Mouse (Mus musculus) CD8-positive naive resting alpha-beta T cell, adult 2 months (primary cell): ENCODE data around the gene Ndc80.
A peak's percentile ranks its signal among the peaks of the same experiment; 100 is the strongest.
"Not testable (repeated sequence)": the region's sequence is repeated elsewhere in the genome, so short reads cannot be mapped to it uniquely, and the experiment has no call there.

Source experiments
- DNase-seq, 2 experiments: peaks; one replicate each; pipeline ENCODE4 v3.0.0; 2022; ENCODE audit warnings: low read depth in 2 of 2, low spot score in 2 of 2

Ndc80 gene

DNA sequence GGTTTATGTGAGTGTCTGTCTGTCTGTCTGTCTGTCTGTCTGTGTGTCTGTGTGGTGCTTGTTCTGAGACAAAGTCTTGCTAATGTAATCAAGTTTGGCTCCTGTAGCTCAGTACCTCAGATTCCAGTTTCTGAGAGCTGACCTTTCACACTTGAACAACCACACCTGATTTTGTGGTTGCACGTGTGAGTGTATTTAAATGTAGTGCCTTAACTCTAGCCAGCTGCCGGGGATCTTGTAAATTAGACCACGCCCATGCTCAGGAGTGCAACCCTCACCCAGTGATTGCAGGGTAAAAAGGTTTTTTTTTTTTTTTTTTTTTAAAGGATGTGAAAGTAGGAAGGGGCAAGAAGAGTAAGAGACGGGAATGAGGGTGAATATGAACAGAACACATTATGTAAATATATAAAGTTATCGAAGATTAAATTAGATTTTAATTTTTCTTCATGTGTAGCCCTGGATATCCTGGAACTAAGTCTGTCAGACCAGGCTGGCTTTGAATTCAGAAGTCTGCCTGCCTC, 47.2 kb downstream of the Ndc80 start:
- DNase-seq: peak; percentile 6 to 26

DNA sequence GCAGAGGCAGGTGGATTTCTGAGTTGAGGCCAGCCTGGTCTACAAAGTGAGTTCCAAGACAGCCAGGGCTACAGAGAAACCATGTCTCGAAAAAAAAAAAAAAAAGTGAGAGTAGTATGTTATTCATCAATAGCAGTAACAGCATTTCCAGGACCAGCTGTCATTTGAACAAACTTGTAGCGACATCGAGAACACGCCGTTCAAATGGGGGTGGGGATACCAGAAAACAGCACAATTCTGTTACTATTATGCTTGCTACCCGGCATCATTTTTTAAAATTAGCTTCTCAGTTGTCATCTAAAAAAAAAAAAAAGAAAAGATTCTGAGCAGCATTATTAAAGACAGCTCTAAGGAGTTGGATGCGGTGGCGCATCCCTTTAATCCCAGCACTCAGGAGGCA, 49.2 kb downstream of the Ndc80 start:
- no peak for DNase-seq

DNA sequence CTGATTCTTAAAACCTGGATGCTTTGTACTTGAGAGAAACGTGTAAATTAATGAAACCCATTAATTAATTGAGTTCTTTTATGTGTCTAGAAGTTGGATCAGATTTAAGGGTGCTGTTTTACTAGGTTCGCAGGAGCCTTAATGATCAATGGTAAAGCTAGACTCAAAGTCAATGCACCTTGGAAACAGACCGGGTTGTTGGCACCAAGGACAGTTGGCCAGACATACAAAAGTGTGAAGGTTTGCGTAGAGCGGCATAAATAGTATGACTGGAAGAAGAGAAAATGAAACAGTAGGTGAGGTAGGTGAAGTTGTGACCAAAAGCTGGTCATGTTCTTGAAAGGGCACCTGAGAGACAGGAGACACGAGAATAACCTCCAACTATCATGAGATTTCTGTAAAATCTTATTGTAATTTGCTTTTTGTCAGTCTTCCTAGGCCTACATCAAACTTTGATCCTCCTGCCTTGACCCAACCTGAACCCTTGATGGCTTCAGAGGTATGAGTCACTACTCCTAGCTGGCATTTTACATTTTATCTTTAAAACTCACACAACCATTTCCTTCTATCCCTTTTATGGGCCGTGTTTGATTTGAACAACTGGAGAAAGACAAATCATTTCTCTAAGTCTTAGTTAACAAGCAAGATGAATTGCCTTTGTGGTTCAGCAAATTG, 50.2 kb downstream of the Ndc80 start:
- DNase-seq: no peak

DNA sequence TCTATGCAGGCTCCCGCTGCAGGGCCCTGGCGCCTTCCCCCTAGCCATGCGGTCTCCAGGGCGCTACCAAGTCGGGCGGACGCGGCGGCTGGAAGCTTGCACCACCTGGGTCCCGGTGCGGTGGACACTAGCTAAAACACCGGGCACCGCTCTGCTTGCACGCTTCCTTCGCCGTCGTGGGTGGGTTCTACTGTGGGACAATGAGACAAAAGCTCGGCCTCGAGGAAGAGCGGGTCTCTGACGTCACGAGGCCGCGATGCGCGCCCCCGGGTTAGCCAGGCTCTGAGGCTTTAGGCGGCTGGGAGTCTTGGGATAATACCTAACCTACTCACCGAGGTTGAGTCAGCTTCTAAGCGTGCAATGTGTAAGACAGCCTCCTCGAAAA, 51.0 kb downstream of the Ndc80 start:
- DNase-seq: peak; percentile 52 to 66

DNA sequence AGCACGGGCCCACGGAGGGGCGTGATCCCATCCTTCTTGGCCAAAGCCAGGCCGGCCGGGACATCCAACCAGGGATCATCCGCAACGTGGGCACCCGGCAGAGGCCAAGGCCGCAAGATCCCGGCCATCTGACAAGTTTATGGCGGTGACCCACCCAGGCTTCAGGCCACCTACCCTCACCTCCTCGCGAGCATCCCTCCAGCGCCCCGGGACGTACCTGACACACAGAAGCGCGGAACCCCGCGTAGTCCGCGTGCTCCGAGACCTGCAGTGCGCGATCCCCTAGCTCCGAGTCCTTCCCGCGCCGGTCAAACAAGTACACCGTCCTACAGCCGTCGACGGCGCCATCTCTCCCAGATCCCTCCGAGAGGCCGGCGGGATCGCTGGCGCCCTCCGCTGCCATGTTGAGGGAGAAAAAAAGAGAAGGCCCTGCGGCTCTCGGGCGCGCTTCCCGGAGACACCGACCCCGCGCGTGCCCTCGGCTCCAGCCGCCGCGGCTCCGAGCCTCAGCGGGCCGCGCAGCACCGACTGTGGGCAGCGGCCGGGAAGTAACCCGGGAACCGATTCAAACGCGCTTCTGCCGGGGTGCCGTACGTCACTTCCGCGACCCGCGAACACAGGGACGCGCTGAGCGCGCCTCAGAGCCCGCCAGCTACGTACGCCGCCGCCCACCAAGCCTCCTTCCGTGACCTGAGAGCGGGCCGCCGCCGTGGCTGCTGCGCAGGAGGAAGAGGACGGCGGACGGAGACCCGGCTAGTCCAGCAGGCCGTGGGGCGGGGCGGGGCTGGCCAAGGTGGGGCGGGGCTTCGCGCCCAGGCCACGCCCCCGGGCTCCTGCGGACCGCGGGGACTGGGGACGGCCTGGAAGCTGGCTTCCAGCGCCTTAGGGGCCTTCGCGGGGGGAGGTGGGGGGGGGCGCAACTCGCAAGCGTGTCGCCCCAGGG, 51.6 kb downstream of the Ndc80 start, which contains the start of gene Smchd1:
Gene Smchd1, minus strand, starts transcription at position 582 of the 943 bp plus-strand sequence.
- peak; percentile 84 to 85 for DNase-seq

DNA sequence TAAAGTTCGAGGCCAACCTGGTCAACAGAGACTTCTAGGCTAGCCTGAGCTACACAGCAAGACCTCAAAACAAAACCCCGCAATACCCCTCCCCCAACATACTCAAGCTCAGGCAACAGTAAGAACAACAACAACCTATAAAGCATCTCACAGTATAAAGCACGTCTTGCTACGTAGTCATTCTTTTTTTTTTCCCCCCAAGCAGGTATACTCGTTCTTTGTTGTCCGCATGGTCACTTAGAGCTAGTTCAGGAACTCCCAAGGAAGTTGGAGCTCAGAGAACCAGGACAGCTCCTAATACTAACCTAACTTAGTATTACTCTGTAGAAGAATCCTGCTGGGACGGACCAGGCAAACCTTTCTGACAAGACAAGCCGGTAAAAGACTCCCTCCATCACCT, 52.5 kb downstream of the Ndc80 start:
- DNase-seq: no peak

DNA sequence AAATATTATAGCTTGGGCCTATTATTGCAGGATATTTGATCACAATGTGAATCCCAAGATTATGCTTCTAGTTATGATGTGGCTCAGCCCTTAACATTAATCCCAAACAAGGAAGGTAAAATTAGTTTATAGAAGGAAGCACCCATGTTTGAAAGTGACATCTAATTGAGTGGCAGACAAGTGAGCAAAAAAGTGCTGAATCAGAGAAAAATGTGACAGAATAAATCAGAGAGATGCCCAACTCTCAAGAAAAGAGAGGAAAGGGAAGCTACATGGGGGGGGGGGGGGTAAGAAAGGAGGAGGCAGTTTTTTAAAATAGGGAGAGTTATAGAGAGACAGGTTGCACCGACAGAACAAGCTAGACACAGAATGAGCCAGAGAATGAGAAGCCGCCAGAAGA, 55.4 kb downstream of the Ndc80 start:
- no peak for DNase-seq

DNA sequence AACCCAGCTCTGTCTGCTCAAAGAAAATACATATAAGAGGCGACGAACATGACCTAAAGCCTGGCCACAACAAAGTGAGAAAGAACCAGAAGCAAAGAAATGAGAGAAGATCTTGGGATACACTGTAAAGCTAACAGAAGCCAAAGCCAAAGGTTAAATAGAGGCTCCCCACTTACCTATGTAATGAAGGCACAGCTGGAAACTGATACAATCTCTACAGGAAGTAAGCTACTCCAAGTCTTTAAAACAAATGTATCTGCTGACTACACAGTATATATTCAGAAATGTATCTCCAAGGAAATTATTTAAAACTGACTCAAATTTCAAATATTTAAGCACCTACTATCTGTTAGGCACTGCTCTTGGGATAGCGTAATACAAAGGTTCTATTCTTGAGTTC, 66.3 kb downstream of the Ndc80 start:
- DNase-seq: no peak

DNA sequence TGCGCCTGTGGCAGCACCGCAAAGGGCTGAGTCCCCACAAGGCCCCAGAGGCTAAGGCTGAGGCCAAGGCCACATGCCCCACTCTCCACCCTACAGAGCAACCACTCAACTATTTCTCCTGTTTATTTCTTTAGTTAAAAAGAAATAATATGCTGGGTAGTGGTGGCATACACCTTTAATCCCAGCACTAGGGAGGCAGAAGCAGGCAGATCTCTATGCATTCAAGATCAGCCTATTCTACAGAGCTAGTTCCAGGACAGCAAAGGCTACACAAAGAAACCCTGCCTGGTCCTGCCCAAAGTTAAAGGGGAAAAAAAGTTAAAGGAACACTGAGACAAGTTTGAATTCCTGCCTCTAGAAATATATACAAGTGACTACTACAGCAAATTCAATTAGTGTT, 66.8 kb downstream of the Ndc80 start, which contains the start of gene Gm4707:
Gene Gm4707, minus strand, starts transcription at position 101 of the 400 bp plus-strand sequence.
- DNase-seq: no peak

DNA sequence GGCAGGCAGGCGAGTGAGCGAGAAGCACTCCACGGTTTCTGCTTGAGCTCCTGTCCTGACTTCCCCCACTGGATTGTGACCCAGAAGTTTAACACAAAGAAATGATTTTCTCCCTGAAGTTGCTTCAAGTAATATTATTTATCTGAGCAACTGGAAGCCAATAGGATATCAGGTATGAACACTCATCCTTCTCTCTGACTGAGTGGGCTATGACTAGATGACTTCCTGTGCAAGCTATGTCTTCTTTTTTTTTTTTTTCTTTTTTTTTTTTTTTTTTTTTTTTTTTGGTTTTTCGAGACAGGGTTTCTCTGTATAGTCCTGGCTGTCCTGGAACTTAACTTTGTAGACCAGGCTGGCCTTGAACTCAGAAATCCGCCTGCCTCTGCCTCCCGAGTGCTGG, 69.3 kb downstream of the Ndc80 start:
- not testable (repeated sequence) for DNase-seq
